Mouse (Mus musculus) neural tube, embryonic 13.5 days (tissue): ENCODE measurements around the gene Gse1. TPM values are rescaled to one million over a fixed set of nuclear protein-coding genes. Genes with fewer than 3 reads are reported as not detected.
A peak's percentile ranks its signal among the peaks of the same experiment; 100 is the strongest.

Source experiments
- ATAC-seq: fragments of 200-750 bp; cut with Nextera tagmentation; 2 replicates; pipeline ENCODE4 v1.8.0; 2017; ENCODE audit warnings: low read depth, mild to moderate bottlenecking, moderate TSS enrichment, moderate library complexity
- H3K27ac ChIP-seq: fragments of 300-500 bp; sonication (generic); replicated peaks from 2 replicates; pipeline ENCODE4 v1.5.1; 2015; ENCODE audit warnings: moderate library complexity, mild to moderate bottlenecking, inconsistent platforms
- H3K27me3 ChIP-seq: fragments of 300-500 bp; sonication (generic); 2 replicates; pipeline ENCODE4 v1.6.1; 2015; ENCODE audit warnings: mild to moderate bottlenecking, inconsistent platforms
- H3K36me3 ChIP-seq: fragments of 300-500 bp; sonication (generic); 2 replicates; pipeline ENCODE4 v1.6.1; 2015; ENCODE audit warnings: mild to moderate bottlenecking, inconsistent platforms
- H3K4me1 ChIP-seq: fragments of 300-500 bp; sonication (generic); replicated peaks from 2 replicates; pipeline ENCODE4 v1.6.1; 2015; ENCODE audit warnings: inconsistent platforms
- H3K4me2 ChIP-seq: fragments of 300-500 bp; sonication (generic); 2 replicates; pipeline ENCODE4 v1.6.1; 2015; ENCODE audit warnings: inconsistent platforms, mild to moderate bottlenecking, moderate library complexity
- H3K4me3 ChIP-seq: fragments of 300-500 bp; sonication (generic); 2 replicates; pipeline ENCODE4 v1.5.1; 2015; ENCODE audit warnings: mild to moderate bottlenecking, inconsistent platforms
- H3K9ac ChIP-seq: fragments of 300-500 bp; sonication (generic); 2 replicates; pipeline ENCODE4 v1.6.1; 2015; ENCODE audit warnings: moderate library complexity, mild to moderate bottlenecking, inconsistent platforms
- H3K9me3 ChIP-seq: fragments of 300-500 bp; sonication (generic); 2 replicates; pipeline ENCODE4 v1.6.1; 2016; ENCODE audit warnings: inconsistent platforms
- whole genome bisulfite sequencing: fragments of 180-500 bp; shearing (Covaris S2); methylation state at CpG from one replicate; pipeline ENCODE4 v1.1.7; 2015; 5-methylcytosine and 5-hydroxymethylcytosine counted together
- polyA plus RNA-seq: library from polyadenylated mRNA; unstranded; fragments of >200 nt; fragmentation: Nextera tagmentation; extraction: Ambion mirVana; gene quantifications from 2 replicates; pipeline ENCODE4 v1.2.1, GENCODE M21; 2015

Gse1 gene
- polyA plus RNA-seq, 1 experiment from 2014 or later = 17.1 TPM

DNA sequence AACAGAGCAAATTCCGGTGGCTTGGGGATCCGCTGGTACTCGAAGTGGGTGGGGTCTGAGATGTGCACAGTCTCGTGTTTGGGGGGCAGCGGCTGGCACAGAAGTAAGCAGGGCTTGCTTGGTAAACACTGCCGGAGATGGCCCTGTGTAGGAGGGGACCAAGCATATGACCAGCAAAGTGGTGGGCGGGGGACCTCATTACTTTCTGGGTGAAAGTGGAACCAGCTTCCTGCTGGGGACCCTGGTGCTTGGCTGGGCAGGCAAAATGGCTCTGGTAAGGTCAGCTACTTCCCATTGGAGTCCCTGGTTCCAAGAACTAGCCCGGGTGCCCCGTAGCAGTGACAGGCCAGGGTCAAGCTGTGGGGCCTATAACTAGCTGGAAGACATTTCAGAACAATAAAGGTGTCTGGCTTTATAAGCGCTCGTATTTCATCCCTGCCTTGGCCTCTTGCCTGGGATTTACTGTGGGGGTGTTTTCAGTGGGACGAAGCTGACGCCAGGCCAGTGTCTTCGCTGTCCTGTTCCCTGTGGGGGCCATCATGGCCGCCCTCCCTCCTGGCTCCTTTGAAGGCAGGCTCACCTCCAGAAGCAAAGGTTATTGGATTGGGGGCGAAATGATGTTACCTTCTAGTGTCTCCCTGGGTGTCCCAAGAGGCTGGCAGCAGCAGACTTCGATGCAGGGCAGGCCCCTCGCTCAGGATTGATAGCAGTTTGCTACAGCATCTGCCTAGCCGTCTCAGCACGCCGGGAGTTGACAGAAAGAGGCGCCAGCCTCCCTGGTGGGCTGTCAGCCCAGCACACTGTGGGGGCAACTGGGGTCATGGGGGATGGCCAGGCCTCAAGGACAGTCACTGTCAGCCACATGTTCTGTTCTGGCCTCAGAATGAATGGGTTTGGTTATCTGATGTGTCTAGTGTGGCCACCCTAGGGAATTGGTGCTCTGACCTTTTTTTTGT, 148.9 kb downstream of the Gse1 start:
- Histone ChIP-seq H3K4me1 (peaks cover 97% of the 10 kb centered on the region), H3K4me3 (no peak overlapping the region), H3K4me2 (no peak overlapping the region), H3K36me3 (no peaks in the 10 kb centered on the region), H3K9ac (peak overlapping the region; percentile 54), H3K27me3 (no peaks in the 10 kb centered on the region), H3K27ac (peak overlapping the region; percentile 87), H3K9me3 (no peaks in the 10 kb centered on the region)
- no peak for ATAC-seq
- 19% methylated on average over 22 of the region's 22 CpGs for WGBS

DNA sequence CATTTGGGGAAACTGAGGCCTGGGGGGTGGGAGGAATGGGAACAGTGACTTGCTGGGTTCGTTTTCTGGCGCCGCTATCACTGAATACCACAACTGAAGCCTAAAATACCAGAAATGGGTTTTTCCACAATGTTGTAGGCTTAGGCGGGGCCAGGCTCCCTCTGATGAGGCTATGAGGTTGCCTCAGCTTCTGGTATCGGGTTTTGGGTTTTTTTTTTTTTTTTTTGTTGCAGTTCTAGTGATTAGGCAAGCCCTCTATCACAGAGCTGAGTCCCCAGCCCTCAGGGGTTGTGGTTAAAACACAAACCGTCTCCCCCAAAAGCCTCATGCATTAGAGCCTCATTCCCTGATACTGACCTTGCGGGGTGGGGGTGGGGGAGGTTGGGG, 149.5 kb downstream of the Gse1 start:
- 62% methylated on average over 7 of the region's 7 CpGs for WGBS

DNA sequence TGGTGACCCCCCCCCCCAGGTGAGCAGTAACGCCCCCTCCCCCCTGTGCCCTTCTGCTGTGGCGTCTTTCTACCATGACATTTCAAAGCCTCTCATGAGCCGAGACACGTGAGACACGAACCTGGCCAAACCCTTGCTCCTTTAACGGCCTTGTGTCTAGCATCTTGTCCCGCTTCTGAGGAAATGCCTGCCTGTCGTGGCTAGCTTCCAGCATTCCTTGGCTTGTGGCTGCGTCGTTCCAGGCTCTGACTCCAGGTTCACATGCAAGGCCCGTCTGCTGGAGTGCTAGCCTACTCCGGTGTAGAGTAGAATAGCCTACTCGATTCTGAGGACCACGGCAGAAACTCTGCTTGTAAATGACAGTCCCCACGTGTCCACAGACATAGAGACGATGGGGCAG, 150.1 kb downstream of the Gse1 start:
- H3K4me2 ChIP-seq = no peak overlapping the region
- H3K4me1 ChIP-seq = peaks cover 99% of the 10 kb centered on the region
- H3K27me3 ChIP-seq = no peaks in the 10 kb centered on the region
- no peaks in the 10 kb centered on the region for H3K9me3 ChIP-seq
- 32% methylated on average over 16 of the region's 16 CpGs for WGBS
- peak overlapping the region; percentile 54 for H3K9ac ChIP-seq
- H3K36me3 ChIP-seq = no peaks in the 10 kb centered on the region
- peak overlapping the region; percentile 87 for H3K27ac ChIP-seq
- H3K4me3 ChIP-seq = no peak overlapping the region
- no peak for ATAC-seq

More for the DNA sequence above, 149.5 kb downstream of the Gse1 start:
- peak overlapping the region; percentile 87 for H3K27ac ChIP-seq
- H3K4me3 ChIP-seq = no peak overlapping the region
- no peak for ATAC-seq
- no peaks in the 10 kb centered on the region for H3K9me3 ChIP-seq
- H3K27me3 ChIP-seq = no peaks in the 10 kb centered on the region
- peaks cover 99% of the 10 kb centered on the region for H3K4me1 ChIP-seq
- H3K36me3 ChIP-seq = no peaks in the 10 kb centered on the region
- H3K9ac ChIP-seq = peak overlapping the region; percentile 54
- no peak overlapping the region for H3K4me2 ChIP-seq

DNA sequence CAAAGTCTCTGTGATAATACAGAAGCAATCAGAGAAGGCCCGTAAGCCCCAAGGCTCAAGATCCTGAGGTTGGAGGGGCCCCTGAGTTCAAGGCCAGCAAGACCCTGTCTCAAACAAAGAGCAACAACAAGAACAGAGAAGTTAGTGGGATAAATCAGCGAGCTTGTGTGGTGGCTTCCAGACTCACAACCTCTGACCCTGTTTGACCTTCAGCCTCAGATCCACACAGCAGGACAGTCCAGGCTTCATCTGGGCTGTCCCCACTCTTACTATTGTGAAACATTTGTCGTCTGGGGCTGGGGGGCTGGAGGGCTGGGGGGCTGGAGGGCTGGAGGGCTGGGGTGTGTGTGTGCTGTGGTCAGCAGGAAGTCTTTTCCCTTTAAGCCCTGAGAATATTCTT, 150.8 kb downstream of the Gse1 start:
- Histone ChIP-seq H3K9me3 (no peaks in the 10 kb centered on the region), H3K4me2 (no peak overlapping the region), H3K4me1 (peaks cover 99% of the 10 kb centered on the region), H3K4me3 (no peak overlapping the region), H3K36me3 (no peaks in the 10 kb centered on the region), H3K9ac (0 out of 2 replicates have a peak overlapping the region, but pooled peaks have one; percentile 6), H3K27me3 (no peaks in the 10 kb centered on the region), H3K27ac (no peak overlapping the region)
- 39% methylated on average over 3 of the region's 3 CpGs for WGBS
- no peak for ATAC-seq

DNA sequence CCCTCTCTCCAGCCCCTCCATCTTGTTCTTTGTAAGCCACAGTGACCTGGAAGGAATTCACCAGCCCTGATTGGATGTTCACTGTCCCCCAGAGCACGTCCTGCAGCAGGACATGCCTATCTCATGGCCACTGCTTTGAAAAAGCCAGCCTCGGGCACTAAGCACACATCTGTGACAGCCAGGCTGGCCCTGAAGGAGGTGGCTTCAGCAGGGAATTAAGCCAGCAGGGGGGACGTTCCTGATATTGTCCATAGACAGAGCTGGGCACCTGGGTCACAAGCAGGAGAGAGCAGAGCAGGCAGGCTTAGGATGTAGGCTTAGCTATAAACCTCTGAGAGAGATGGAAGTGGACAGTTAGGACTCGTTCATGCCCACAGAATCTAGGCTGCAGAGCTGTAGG, 153.6 kb downstream of the Gse1 start:
- no peak; the same call in 1 of the 2 replicates for ATAC-seq
- peaks cover 81% of the 10 kb centered on the region for H3K4me1 ChIP-seq
- 13% methylated on average over 4 of the region's 4 CpGs for WGBS
- H3K9ac ChIP-seq = peak overlapping the region; percentile 51
- H3K4me3 ChIP-seq = no peak overlapping the region
- H3K27ac ChIP-seq = peak overlapping the region; percentile 89
- H3K9me3 ChIP-seq = peaks cover 4% of the 10 kb centered on the region; the same call in 1 of the 2 replicates
- no peak overlapping the region for H3K4me2 ChIP-seq
- no peaks in the 10 kb centered on the region for H3K27me3 ChIP-seq
- H3K36me3 ChIP-seq = no peaks in the 10 kb centered on the region

DNA sequence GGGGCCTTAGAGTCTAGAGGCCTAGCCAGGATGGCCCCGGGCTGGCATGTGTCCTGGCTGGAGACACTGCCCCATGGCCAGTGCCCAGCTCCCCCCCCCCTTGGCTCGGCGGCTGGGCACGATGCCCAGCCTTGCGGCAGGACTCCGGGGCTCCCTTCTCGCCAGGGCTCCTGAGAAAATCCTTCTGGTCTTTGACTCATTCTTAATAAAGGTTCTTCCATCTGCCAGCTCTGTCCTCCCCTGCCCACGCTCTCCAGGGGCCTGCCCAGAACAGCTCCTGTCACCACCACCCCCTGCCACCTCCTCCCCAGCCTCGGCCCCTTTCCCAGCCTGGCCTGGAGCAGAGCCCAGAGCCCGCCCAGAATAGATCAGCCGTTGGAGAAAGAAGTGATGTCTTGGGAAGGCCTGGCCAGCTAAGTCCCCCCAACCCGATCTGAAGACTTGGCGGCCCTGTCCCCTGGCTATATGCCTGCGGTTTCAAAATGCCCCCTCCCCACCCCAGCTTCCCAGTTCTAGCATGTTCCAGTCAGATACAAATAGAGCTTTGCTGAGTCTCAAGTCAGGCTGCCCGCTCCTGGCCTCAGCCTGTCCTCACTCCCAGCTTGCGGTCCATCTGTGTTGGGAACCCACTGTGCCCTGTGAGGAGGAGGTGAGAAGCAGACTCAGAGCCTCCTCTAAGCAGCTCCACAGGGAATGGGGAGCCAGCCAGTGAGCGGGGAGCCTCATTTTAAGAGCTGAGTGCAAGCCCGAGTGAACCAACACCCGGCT, 154.4 kb downstream of the Gse1 start:
- H3K9ac ChIP-seq = peak overlapping the region; percentile 18
- peak overlapping the region; percentile 89 for H3K27ac ChIP-seq
- H3K4me1 ChIP-seq = peaks cover 81% of the 10 kb centered on the region
- H3K4me3 ChIP-seq = no peak overlapping the region
- H3K4me2 ChIP-seq = no peak overlapping the region
- ATAC-seq = peak; percentile 82
- no peaks in the 10 kb centered on the region for H3K27me3 ChIP-seq
- H3K36me3 ChIP-seq = no peaks in the 10 kb centered on the region
- 35% methylated on average over 18 of the region's 19 CpGs for WGBS
- peaks cover 4% of the 10 kb centered on the region; the same call in 1 of the 2 replicates for H3K9me3 ChIP-seq

DNA sequence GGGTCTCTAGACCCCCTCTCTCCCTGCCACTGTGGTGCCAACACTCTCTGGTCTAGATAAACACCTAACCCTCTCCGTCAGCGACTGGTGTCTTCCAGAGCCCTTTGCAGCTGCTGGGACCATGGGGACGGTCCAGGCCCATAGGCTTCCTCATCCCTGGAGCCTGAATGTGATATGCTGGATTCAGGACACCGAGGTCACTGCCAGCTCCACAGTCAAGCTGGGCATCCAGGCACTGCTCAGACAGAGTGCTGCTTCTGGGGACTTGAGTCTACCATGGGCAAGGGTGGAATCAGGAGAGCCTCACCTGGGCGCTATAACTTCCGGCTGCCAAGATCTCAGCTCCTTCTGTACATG, 154.9 kb downstream of the Gse1 start:
- 72% methylated on average over 6 of the region's 6 CpGs for WGBS
- Histone ChIP-seq H3K27ac (peak overlapping the region; percentile 89), H3K27me3 (no peaks in the 10 kb centered on the region), H3K9ac (peak overlapping the region; percentile 18; the same call in 1 of the 2 replicates), H3K4me2 (no peak overlapping the region), H3K4me3 (no peak overlapping the region), H3K4me1 (peaks cover 81% of the 10 kb centered on the region), H3K9me3 (peaks cover 4% of the 10 kb centered on the region; the same call in 1 of the 2 replicates), H3K36me3 (no peaks in the 10 kb centered on the region)
- no peak for ATAC-seq

DNA sequence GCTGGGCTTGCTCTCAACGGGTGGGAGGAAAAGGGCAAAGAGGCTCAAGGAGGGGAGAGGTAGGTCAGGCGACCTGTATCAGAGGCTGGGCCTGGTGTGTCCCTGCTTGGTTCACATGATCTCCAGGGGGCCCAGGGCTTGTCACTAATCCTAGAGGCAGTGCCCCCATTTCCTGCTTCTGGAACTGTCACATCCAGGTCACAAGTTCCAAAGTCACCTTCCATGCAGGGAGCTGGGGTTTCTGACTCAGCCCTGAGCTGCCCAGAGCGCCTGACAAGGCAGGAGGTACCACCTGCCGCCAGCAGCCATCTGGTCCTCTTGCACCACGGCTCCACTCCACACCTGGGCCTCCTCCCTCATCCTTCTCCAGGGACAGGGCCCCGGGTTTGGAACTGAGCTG, 155.5 kb downstream of the Gse1 start:
- Histone ChIP-seq H3K4me2 (no peak overlapping the region), H3K9ac (0 out of 2 replicates have a peak overlapping the region, but pooled peaks have one; percentile 18), H3K27ac (peak overlapping the region; percentile 89), H3K4me3 (no peak overlapping the region), H3K4me1 (peaks cover 81% of the 10 kb centered on the region), H3K9me3 (peaks cover 4% of the 10 kb centered on the region; the same call in 1 of the 2 replicates), H3K27me3 (no peaks in the 10 kb centered on the region), H3K36me3 (no peaks in the 10 kb centered on the region)
- 43% methylated on average over 6 of the region's 6 CpGs for WGBS
- ATAC-seq = no peak

DNA sequence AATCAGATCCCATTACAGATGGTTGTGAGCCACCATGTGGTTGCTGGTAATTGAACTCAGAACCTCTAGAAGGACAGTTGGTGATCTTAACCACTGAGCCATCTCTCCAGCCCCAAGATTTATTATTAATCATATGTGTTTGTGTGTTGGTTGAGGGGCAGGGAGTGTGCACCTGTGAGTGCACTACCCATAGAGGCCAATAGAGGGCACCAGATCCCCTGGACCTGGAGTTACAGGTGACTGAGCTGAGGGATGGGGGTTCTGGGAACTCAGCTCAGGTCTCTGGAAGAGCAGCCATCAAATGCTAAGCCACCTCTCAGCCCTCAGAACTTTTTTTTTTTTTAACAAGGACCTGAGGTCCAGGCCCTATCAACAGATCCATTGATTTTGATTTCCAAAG, 156.5 kb downstream of the Gse1 start:
- no peaks in the 10 kb centered on the region for H3K36me3 ChIP-seq
- H3K9ac ChIP-seq = no peak overlapping the region
- no peak overlapping the region for H3K27ac ChIP-seq
- H3K27me3 ChIP-seq = no peaks in the 10 kb centered on the region; the same call in 1 of the 2 replicates
- H3K4me2 ChIP-seq = no peak overlapping the region
- H3K4me3 ChIP-seq = no peak overlapping the region
- H3K4me1 ChIP-seq = peaks cover 74% of the 10 kb centered on the region
- no peak for ATAC-seq
- H3K9me3 ChIP-seq = peaks cover 4% of the 10 kb centered on the region; the same call in 1 of the 2 replicates

DNA sequence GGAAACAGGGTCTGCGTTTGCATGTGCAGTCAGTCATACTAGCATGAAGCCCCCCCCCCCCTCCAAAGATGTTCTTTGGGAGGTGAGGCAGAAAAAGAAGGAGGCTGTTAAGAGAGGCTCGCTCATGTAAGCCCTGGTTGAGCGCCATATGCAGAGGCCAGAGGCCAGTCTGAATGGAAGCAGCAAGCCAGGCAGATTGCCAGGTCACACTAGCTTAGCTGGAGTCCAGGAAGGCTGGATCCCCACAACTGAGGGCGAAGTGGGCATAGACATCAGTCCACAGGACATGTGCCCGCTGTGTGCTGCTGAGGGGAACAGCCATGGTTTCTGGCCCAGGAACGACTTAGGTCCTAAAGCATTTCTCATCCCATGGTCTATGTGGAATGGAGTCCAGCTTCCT, 160.0 kb downstream of the Gse1 start:
- Histone ChIP-seq H3K36me3 (no peaks in the 10 kb centered on the region), H3K27ac (0 out of 2 replicates have a peak overlapping the region, but pooled peaks have one; percentile 6), H3K4me3 (no peak overlapping the region), H3K9ac (no peak overlapping the region), H3K27me3 (no peaks in the 10 kb centered on the region; the same call in 1 of the 2 replicates), H3K4me1 (peaks cover 70% of the 10 kb centered on the region), H3K4me2 (no peak overlapping the region), H3K9me3 (peaks cover 4% of the 10 kb centered on the region; the same call in 1 of the 2 replicates)
- 75% methylated on average over 6 of the region's 6 CpGs for WGBS
- ATAC-seq = no peak

DNA sequence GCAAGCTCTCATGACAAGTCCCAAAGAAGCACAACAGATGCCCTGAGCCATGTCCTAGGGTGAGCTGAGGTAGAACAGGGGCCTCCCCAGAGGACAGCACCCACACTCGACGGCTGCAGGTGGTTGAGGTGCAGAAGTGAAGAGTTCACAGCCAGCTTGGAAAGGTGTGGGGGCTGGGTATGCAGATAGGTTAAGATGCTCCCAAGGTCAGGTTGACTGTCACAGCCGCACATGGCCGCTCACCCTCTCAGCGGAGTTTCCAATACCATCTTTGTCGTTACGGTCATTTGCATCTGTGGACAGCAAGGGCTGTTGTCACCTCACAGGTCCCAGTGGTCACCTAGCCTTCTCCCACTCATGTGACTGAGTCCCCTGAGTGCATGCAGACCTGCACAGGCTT, 162.3 kb downstream of the Gse1 start:
- Histone ChIP-seq H3K27ac (no peak overlapping the region), H3K9me3 (no peaks in the 10 kb centered on the region), H3K36me3 (no peaks in the 10 kb centered on the region), H3K27me3 (no peaks in the 10 kb centered on the region; the same call in 1 of the 2 replicates), H3K4me3 (no peak overlapping the region), H3K9ac (no peak overlapping the region), H3K4me2 (no peak overlapping the region), H3K4me1 (peaks cover 72% of the 10 kb centered on the region)
- no peak for ATAC-seq
- 84% methylated on average over 7 of the region's 7 CpGs for WGBS

DNA sequence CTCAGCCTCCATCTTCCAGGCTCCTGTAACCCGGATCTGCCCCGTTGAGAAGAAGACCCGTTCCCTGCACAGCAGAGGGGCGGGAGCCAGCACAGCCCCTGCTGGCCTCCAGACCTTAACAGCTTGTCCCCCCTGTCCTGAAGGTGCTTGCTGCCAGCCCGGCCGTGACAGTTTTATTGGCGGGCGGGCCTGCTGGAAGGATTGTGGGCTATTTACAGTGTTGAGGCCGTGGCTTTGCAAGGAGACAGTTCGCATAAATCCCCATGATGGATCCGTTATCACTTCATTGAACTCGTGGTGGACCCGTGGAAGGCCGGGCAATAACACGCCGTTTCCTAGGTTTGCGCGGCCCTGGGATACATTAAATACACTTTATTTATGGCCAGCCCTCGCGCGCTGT, 163.6 kb downstream of the Gse1 start:
- 8% methylated on average over 21 of the region's 21 CpGs for WGBS
- no peaks in the 10 kb centered on the region; the same call in 1 of the 2 replicates for H3K27me3 ChIP-seq
- ATAC-seq = peak; percentile 69
- H3K9me3 ChIP-seq = no peaks in the 10 kb centered on the region
- no peaks in the 10 kb centered on the region for H3K36me3 ChIP-seq
- H3K4me3 ChIP-seq = no peak overlapping the region
- peak overlapping the region; percentile 15 for H3K4me2 ChIP-seq
- H3K9ac ChIP-seq = peak overlapping the region; percentile 48
- H3K4me1 ChIP-seq = peaks cover 77% of the 10 kb centered on the region
- H3K27ac ChIP-seq = peak overlapping the region; percentile 82
